Mouse (Mus musculus) cerebellum, adult 8-10 months (tissue): Measurements from ENCODE around the gene Rnf123.
A peak's percentile ranks its signal among the peaks of the same experiment; 100 is the strongest.
"Not testable (repeated sequence)": the region's sequence is repeated elsewhere in the genome, so short reads cannot be mapped to it uniquely, and the experiment has no call there.

Experiments used
- DNase-seq: peaks from one replicate; pipeline ENCODE4 v3.0.0; 2022

Gene Rnf123

DNA sequence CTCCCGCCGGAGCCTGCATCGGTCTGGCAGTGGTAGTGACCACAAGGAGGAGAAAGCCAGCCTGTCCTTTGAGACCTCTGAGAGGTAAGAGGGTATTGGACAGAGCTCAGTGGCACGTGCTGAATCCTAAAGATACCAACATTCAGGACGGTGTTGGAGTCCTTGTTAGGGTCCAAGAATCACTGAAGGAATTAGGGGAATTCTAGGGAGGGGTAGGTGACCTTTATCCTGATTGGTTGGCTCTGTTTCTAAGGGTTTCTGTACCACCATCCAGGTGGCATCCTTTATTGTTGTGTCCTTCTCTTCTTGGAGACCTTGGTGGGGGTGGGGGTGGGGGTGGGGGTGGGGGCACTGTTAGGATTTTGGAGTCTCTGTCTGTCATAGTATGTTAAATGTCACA lies 51.0 kb downstream of the Rnf123 start:
- no peak for DNase-seq

DNA sequence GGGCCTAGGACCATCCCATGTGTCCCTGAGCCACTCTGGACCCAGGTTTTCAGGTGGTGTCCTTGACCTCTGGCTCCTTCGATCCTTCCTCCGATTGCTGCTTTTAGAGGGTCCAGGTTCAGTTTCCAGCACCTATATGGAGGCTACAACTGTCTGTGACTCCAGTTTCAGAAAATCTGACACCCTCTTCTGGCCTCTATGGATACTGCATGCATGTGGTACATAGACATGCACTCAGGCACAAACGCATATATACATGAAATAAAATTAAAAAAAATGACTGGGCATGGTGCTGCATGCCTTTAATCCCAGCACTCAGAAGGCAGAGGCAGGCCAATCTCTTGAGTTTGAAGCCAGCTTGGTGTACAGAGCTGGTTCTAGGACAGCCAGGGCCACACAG lies 55.3 kb downstream of the Rnf123 start:
- DNase-seq = no peak

DNA sequence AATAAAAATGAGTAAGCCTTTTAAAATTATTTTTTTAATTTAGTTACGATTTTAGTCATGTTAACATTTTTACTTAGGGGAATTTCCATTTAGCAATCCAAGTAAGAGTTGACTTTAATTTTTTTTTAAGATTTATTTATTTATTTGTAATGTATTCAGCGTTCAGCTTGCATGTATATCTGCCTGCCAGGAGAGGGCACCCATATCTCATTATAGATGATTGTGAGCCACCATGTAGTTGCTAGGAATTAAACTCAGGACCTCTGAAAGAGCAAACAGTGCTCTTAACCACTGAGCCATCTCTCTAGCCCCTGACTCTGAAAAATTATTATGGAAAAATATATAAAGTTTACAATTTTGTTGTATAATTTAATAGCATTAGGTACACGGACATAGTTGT lies 56.6 kb downstream of the Rnf123 start:
- DNase-seq = no peak

DNA sequence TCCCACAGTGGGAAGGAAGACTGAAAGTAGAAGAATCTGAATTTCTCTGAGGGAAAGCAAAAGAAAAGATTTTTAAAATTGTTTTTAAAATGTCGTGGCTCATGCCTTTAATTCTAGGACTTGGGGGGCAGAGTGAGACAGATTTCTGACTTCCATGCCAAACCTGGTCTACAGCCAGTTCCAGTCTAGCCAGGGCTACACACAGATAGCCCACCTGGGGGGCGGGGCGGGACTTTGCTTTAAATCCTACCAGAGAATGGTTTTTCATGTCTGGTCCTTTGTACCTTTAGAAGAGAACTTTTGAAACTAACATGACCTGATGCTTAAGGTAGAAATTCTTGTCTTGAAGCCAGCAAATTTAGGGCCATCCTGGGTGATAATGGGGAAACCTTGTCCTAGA lies 59.9 kb downstream of the Rnf123 start:
- no peak for DNase-seq

DNA sequence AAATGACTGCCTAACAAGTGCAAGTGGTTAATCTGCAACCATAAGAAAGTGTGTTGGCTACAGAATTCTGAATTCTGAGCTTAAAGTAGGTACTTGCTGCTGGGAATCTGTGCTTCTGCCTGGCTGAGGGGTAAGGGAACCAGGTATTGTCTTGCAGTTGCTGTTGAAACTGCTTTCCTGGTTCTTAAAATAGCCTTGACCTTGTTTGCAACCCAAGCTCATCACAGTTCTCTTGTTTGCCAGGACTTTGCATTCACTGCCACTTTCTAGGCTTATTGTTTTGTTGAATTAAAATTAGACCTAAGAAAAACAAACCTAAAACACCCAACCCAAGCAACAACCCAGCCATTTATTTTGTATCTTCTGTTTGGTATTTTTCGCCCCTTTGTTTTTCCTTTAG lies 62.4 kb downstream of the Rnf123 start:
- no peak for DNase-seq

DNA sequence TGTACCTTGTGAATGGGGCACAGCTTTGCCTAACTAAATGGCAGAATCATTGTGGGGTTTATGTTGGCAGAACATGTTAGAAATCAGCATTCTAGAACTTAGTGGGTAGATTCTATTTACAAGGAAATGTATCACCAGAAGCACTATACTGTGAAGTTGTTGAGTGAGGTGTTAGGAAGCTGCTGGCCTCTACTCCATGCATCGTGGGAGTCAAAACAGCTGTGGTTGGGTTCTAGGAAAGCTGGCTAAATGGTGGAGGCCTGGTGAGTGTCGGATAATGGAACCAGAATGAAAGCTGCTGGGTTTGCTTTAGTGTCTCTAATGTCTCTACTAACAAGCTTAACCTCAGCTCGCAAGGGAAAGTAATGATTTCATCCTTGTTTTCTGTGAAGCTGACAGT lies 66.0 kb downstream of the Rnf123 start:
- DNase-seq = no peak

DNA sequence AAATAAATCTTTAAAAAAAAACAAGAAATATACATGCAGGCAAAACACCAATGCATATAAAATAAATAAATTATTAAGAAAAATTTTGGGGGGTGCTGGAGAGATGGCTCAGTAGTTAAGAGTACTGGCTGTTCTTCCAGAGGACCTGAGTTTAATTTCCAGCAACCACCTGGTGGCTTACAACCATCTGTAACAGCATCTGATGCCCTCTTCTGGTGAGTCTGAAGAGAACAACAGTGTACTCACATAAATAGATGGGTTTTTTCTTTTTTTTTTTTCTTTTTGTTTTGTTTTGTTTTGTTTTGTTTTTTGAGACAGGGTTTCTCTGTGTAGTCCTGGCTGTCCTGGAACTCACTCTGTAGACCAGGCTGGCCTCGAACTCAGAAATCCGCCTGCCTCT lies 69.6 kb downstream of the Rnf123 start:
- DNase-seq = not testable (repeated sequence)

DNA sequence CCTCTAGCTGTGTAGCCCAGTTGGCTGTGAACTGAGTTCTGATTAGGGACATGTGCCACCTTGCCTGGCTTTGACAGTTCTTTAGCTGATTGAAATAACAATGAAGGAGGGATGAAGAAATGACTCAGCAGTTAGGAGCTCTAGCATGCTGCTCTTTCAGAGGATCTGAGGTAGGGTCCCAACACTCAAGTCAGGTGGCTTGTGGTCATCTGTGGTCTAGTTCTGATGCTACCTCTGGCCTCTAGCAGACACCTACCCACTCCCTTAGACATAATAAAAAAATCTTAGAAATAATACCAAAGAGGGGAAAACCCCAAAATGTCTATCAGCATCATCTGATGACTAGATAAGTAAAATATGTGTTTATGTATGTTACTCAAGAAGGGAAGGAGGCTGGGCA lies 72.8 kb downstream of the Rnf123 start:
- DNase-seq = no peak

DNA sequence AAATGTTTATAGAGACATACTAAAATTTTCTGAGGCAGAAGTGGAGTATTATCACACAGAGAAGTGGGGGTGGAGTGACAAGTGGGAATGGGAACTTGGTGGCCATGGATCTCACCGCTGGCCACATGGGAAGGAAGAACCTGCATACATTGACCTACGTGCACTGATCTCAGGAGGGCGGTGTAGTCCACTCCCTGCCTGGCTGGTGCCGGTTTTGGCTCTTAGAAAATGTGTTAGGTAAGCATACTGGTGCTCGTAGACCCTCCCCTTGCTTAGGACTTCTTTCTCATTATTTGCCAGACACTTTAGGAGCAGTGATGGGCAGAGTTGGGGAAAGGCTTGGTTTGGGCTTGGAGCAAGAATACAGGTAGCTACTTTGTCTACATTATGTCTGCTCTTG lies 75.1 kb downstream of the Rnf123 start:
- no peak for DNase-seq

DNA sequence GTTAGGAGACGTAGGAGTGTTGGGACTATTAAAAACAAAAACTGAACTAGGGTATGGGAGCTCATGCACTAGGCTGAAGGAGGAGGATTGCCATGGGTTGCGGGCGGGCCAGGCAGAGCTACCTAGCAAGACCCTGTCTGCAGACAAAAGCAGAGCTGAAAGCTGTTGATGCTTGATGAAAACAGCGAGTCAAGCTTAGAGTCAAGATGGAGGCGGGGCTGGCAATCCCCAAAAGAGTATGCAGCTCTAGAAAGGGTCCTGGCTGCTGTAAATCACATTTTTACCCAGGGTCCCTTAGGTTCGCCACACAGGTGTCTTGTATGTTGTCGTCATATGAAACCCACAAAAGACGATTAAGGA lies 79.6 kb downstream of the Rnf123 start:
- DNase-seq = no peak

DNA sequence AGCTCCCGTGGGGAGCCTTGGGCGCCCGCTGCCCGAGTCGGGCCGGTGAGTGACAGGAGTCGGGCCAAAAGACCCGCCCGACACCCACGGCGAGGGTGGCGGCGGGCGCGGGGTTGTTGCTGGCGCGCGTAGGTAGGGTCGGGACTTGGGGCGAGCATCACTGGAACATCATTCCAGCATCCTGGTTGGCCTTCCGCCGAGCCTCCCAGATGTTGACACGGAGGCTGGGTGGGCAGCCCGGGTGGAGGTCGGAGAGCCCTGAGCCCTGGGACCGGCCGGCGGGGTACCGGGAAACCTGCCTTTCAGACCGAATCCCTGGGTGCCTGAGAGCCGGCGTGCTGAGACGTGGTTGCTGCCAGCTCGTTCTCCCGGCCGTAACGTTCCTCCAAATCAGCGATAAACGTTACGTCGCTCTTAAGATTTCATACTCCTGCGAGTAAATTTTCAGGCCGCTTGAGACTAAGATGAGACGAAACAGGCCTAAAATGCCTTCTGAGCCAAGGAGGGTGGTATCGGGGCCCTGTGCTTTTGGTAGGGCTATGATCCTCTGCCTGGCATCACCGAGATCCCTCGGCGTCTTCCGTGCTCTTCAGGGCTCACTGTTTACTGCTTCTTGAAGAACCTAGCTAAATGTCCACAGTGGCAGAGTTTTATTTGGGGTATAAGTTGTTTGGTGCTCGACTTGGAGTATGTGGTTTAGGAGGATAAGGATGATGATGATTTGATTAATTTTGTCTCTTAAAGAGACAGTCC lies 80.2 kb downstream of the Rnf123 start:
- no peak for DNase-seq

DNA sequence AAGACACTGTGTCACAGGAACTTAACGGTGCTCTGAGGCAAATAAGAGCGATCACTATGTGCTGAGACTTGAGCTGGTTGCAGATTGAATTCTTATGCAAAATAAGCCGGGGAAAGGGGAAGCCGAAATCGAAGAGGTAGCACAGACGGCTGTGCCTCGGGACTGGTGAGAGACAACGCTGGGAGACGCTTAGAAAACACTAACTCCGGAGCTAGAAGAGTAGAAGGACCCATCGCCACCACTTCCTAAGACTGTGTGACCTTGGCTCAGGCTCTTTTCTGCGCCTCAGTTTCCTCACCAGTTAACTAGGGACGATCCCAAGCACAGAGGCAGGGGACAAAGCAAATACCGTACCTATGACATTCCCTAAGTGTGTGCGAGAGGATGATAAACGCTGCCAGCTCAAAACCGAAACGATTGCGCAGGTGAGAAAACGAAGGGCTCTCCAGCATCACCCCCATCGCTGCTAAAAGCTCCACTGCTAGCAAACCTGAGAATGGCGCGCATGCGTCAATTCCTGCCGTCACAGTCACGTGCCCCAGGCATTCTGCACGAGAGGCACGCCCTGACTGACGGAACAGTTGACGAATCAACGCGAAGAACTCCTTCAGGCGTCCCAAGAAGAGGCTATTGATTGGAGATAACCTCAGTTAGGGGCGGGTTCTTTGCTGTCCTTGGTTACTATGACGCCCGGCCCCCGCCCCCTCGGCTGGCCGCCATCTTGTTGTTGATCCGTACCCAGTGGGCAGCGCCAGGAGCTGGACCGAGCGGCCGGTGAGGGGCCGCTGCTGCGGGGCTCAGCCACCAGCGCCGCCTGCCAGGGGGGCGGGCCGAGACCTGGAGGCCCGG lies 81.0 kb downstream of the Rnf123 start, which contains the start of gene Ip6k1:
Gene Ip6k1 (plus strand): TSS at position 580 of the 849 bp plus-strand sequence.
- peak; percentile 100 for DNase-seq
